Mouse (Mus musculus) liver, adult 2 months (tissue): ENCODE measurements at regions not wholly inside any gene's neighbourhood (a gene's known extent, or its start where the extent isn't known, plus 50 kb on each side); places are given as distances from the start of the nearest gene placed in this dataset.

Experiments used
- CTCF ChIP-seq: fragments of 200-500 bp; IDR thresholded peaks from 2 replicates; pipeline ENCODE4 v1.5.1; 2011; ENCODE audit warnings: low read depth, low read length, control low read depth
- POLR2A ChIP-seq: fragments of 200-500 bp; IDR thresholded peaks from 2 replicates; pipeline ENCODE4 v1.6.1; 2011; ENCODE audit warnings: low read length, control low read depth; ENCODE audit not compliant: insufficient read depth; ENCODE audit errors: extremely low read depth

GRCm38 (mm10) chr1:60833668-60834067 is 53.1 kb upstream of the Ctla4 start:
- TF ChIP-seq POLR2A (no peak), CTCF (no peak)
